Mouse (Mus musculus) brown adipose tissue, adult 24 weeks (tissue): ENCODE results near the gene Tmem216. TPM values are rescaled to one million over a fixed set of nuclear protein-coding genes. Genes with fewer than 3 reads are reported as not detected.
"Not testable (repeated sequence)": the region's sequence is repeated elsewhere in the genome, so short reads cannot be mapped to it uniquely, and the experiment has no call there.

Experiments
- H3K27ac ChIP-seq: fragments of 200-500 bp; replicated peaks from 2 replicates; pipeline ENCODE4 v1.5.1; 2012; ENCODE audit warnings: low read depth, mild to moderate bottlenecking, low read length
- H3K4me1 ChIP-seq: fragments of 200-500 bp; 2 replicates; pipeline ENCODE4 v1.6.1; 2012; ENCODE audit warnings: low read length, mixed read lengths; ENCODE audit not compliant: control insufficient read depth, insufficient read depth, insufficient read length
- H3K4me3 ChIP-seq: fragments of 200-500 bp; 2 replicates; pipeline ENCODE4 v1.5.1; 2012; ENCODE audit warnings: low read depth, mild to moderate bottlenecking, low read length, moderate library complexity; ENCODE audit not compliant: insufficient read depth
- polyA plus RNA-seq: library from polyadenylated mRNA; stranded (reverse); fragments of >200 nt; gene quantifications from 2 replicates; pipeline ENCODE4 v1.2.4, GENCODE M21; 2012; ENCODE audit not compliant: missing spikeins, insufficient read depth, insufficient read length

Gene Tmem216
- polyA plus RNA-seq, 1 experiment = 15.9 TPM

DNA sequence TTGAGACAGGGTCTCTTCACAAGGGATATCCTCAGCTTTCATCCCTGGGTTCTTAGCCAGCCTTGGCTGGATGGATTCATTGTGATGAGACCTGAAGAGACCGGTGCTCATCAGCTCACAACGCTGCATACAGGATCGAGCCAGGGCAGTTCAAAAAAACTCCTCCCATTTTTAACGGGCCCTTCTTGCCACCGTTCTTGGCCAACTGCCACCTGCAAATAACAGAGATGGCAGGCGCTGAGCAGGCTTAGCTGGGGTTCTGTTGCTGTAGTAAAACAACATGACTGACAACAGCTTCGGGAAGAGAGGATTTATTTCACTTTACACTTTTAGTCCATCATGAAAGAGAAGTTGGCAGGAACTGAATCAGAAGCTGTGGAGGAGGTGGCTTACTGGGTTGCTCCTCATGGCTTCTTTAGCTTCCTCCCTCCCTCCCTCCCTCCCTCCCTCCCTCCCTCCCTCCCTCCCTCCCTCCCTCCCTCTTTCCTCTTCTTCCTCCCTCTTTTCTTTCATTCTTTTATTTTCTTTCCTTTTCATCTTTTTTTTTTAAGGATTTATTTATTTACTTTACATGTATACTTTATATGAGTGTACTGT lies 27.6 kb upstream of the Tmem216 start:
- H3K4me1 ChIP-seq = no peaks in the 10 kb centered on the region
- no peak overlapping the region for H3K27ac ChIP-seq
- no peak overlapping the region for H3K4me3 ChIP-seq

- no peak overlapping the region for H3K27ac ChIP-seq
- H3K4me1 ChIP-seq = peaks cover 3% of the 10 kb centered on the region; the same call in 1 of the 2 replicates
- no peak overlapping the region for H3K4me3 ChIP-seq
These were observed 25.9 kb upstream of the Tmem216 start for GRCm38 (mm10) chr19:10581984-10582383.

GRCm38 (mm10) chr19:10580761-10581160 lies 24.7 kb upstream of the Tmem216 start:
- peaks cover 3% of the 10 kb centered on the region; the same call in 1 of the 2 replicates for H3K4me1 ChIP-seq
- no peak overlapping the region for H3K27ac ChIP-seq
- H3K4me3 ChIP-seq = no peak overlapping the region

- Histone ChIP-seq H3K4me3 (no peak overlapping the region), H3K4me1 (peaks cover 3% of the 10 kb centered on the region; the same call in 1 of the 2 replicates), H3K27ac (no peak overlapping the region)
These were observed 24.1 kb upstream of the Tmem216 start for GRCm38 (mm10) chr19:10580102-10580501.

DNA sequence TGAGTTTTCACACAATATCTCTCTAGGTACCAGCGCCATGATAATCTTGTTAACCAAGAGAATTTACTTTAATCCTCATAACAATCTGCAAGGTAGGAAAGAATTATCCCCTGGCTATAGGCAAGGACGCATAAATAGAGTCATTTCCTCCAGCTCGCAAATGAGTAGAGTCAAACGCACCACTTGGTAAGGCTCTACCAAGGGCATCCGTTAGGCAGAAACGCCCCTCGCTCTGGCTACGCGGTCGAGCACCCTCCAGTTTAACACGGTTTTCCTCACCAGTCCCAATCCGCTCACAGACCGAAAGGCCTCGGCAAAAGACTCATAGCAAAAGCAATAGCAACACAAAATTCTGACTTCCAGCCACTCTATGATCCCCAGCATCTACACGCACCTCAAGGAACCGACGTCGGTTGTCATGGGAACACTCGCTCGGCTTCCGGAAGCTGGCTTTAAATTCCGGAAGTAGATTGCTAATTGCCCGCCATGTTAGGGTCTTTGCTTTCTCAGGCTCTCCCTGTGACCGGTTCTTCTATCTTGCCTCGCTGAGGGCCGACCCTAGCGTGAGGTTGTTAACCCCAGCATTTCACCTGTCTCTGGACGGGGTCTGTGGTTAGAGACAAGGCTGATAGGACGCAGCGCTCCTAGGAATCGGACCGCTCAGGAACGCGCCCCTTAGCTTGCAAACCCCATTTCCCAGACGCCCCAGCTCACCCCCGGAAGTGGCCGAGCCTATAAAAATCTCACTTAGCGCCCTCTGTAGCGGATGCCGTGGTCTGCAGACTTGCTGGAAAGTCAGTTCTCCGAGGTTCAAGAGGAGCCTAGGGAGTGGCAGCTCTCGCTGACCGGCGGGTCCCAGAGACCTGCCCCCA lies 20.9 kb upstream of the Tmem216 start, which contains the start of the genes Cyb561a3 and Tmem138:
Gene Cyb561a3, plus strand, starts transcription at position 483 of the 872 bp plus-strand sequence.
Gene Tmem138, minus strand, starts transcription at position 673 of the 872 bp plus-strand sequence.
- H3K4me3 ChIP-seq = peak within 1 kb of the TSS; percentile 80
- peak within 1 kb of the TSS; percentile 90 for H3K27ac ChIP-seq
- peaks cover 3% of the 10 kb centered on the region; the same call in 1 of the 2 replicates for H3K4me1 ChIP-seq

GRCm38 (mm10) chr19:10569627-10570026 lies 13.6 kb upstream of the Tmem216 start:
- H3K4me3 ChIP-seq = no peak overlapping the region
- H3K27ac ChIP-seq = no peak overlapping the region
- H3K4me1 ChIP-seq = no peaks in the 10 kb centered on the region

- Histone ChIP-seq H3K4me3 (no peak overlapping the region), H3K4me1 (no peaks in the 10 kb centered on the region), H3K27ac (no peak overlapping the region)
These were observed 9.2 kb upstream of the Tmem216 start for GRCm38 (mm10) chr19:10565217-10565616.

GRCm38 (mm10) chr19:10564278-10564677 lies 8.2 kb upstream of the Tmem216 start:
- Histone ChIP-seq H3K4me1 (no peaks in the 10 kb centered on the region), H3K4me3 (no peak overlapping the region), H3K27ac (no peak overlapping the region)

- no peak overlapping the region for H3K4me3 ChIP-seq
- H3K27ac ChIP-seq = peak overlapping the region; percentile 82
- no peaks in the 10 kb centered on the region for H3K4me1 ChIP-seq
These were observed 6.3 kb upstream of the Tmem216 start for GRCm38 (mm10) chr19:10562351-10562750.

DNA sequence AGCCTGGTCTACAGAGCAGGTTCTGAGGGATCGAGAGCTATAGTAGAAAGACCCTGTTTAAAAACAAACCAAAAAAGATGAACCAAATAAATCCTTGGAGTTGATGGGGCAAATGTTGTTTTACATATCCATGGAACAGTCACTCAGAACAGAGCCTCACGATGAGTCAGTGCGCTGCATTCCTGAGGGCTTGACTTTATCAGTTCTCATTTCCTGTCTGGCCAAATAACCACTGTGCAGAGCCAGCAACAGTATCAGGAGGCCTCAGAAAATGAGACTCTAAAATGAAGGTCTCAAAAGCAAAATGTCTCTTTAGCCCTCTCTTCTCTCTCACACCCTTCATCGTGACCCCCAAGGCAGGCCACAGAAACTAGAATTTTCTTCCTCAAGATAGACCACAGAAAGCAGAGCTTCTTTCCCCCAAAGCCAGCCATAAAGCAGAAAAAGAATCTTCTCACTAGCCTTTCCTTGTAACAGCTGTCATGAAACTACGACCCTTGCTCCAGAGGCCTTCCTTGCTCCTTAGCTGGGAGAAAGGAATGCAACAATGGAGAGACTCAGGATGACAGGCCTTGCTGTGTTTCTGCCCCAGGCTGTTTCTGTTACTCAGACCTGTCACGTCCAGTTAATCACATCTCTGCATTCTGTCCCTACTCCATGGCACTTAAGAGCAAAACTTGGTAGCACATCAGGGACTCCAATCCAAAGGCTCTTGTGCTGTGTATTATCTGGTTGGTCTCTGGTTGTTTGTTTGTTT lies 5.7 kb upstream of the Tmem216 start:
- H3K27ac ChIP-seq = peak overlapping the region; percentile 82
- no peak overlapping the region for H3K4me3 ChIP-seq
- H3K4me1 ChIP-seq = no peaks in the 10 kb centered on the region

GRCm38 (mm10) chr19:10560108-10560507 lies 4.1 kb upstream of the Tmem216 start:
- Histone ChIP-seq H3K4me3 (no peak overlapping the region), H3K4me1 (peaks cover 4% of the 10 kb centered on the region; the same call in 1 of the 2 replicates), H3K27ac (no peak overlapping the region)

- H3K4me1 ChIP-seq, H3K4me3 ChIP-seq, H3K27ac ChIP-seq: not testable (repeated sequence)
These were observed 1.9 kb upstream of the Tmem216 start for GRCm38 (mm10) chr19:10557837-10558375.

- Histone ChIP-seq H3K27ac (no peak overlapping the region), H3K4me3 (no peak overlapping the region)
These were observed 1.4 kb upstream of the Tmem216 start for GRCm38 (mm10) chr19:10557430-10557829.

GRCm38 (mm10) chr19:10557001-10557400 lies 963 bp upstream of the Tmem216 start:
- no peak overlapping the region for H3K27ac ChIP-seq
- H3K4me1 ChIP-seq = peaks cover 4% of the 10 kb centered on the region; the same call in 1 of the 2 replicates
- H3K4me3 ChIP-seq = no peak overlapping the region

More at GRCm38 (mm10) chr19:10557430-10557829, 1.4 kb upstream of the Tmem216 start:
- H3K4me1 ChIP-seq = peaks cover 4% of the 10 kb centered on the region; the same call in 1 of the 2 replicates

- Histone ChIP-seq H3K4me3 (no peak overlapping the region), H3K27ac (no peak overlapping the region), H3K4me1 (no peaks in the 10 kb centered on the region)
These were observed 16.6 kb downstream of the Tmem216 start for GRCm38 (mm10) chr19:10539454-10539853.
